Mouse (Mus musculus): ENCODE measurements around the gene Rps6kc1. TPM values are rescaled to one million over a fixed set of nuclear protein-coding genes. Genes with fewer than 3 reads are reported as not detected.

Rps6kc1 gene
- total and polyA plus RNA-seq, 2 experiments from 2014 or later: 21.0 to 35.9 TPM

DNA sequence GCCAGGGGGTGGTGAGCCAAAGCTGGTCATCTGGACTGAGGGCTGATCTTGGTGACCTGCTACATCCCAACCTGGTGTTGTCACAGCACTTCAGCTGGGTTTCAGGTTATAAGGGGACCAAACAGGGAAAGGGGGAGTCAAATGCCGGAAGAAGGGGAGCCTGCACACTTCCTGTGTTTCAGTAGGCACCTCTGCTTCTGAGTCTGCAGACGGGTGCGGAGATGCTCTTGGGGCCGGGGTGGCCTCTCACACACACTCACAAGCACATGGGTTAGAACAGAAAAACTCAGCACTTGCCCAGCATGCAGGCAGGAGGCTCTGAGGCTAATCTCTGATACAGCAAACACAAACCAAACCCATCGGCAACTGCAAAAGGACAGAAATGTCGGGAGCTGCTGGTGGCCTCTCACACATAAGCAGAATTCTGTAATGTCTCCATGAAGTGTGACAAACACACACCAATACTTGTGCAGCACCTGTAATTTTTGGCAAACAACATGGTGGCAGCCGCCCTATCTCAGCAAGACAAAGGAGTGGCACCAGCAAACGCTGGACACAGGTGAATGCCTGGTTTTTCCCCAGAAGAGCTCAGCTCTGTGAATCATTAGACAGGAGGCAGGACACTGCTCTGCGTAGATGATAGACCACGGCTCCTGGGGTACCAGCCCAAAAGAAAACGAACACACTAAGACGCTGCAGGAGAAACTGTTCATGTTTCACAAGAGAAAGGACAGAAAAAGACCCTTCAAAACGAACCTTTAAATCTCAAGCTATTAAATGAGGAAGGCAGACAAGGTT, 139.3 kb downstream of the Rps6kc1 start:
- Histone ChIP-seq H3K27me3 (ENCODE audit: insufficient read depth, low read length) (no peaks in the 10 kb centered on the region), H3K9ac (replicated peaks; ENCODE audit: low read length) (no peak overlapping the region), H3K4me2 (ENCODE audit: low read depth, low read length) (no peak overlapping the region), H3K4me1 (ENCODE audit: insufficient read depth, low read length) (no peaks in the 10 kb centered on the region), H3K4me3 (ENCODE audit: low read length) (no peak overlapping the region), H3K9me3 (ENCODE audit: low read length) (no peaks in the 10 kb centered on the region), H3K36me3 (ENCODE audit: insufficient read depth, low read length) (no peaks in the 10 kb centered on the region; the same call in 1 of the 2 replicates), H3K27ac (no peak overlapping the region)
- TF ChIP-seq CTCF (IDR thresholded peaks at IDR 0.05; ENCODE audit: low read depth): no peak
- no peak for ATAC-seq
- WGBS: 87% methylated on average over 13 of the region's 13 CpGs
- DNase-seq (ENCODE audit: low spot score): no peak

DNA sequence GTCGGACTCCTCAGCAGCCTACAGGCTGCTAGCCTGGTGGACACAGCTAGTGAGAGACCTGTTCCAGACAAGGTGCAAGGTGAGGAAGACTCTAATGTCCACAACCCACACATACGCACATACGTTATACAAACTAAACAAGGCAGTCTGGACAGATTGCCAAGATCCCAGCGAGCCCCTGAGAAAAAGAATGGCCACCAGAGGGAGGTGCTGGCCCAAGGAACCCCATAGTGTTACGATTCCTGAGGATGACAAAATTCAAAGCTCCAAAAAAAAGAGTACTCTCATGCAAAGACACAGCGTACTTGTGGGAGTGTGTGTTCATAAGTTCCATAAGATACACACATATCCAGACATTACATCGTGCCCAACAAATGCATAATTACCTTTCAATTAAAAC, 141.8 kb downstream of the Rps6kc1 start:
- no peak overlapping the region for H3K9ac ChIP-seq (replicated peaks; ENCODE audit: low read length)
- no peaks in the 10 kb centered on the region for H3K4me1 ChIP-seq (ENCODE audit: insufficient read depth, low read length)
- H3K27me3 ChIP-seq (ENCODE audit: insufficient read depth, low read length): no peaks in the 10 kb centered on the region
- H3K27ac ChIP-seq: no peak overlapping the region
- peak; percentile 47 for TF ChIP-seq CTCF (IDR thresholded peaks at IDR 0.05; ENCODE audit: low read depth)
- peak; percentile 31 for DNase-seq (ENCODE audit: low spot score)
- H3K36me3 ChIP-seq (ENCODE audit: insufficient read depth, low read length): no peaks in the 10 kb centered on the region; the same call in 1 of the 2 replicates
- no peak for ATAC-seq
- H3K4me3 ChIP-seq (ENCODE audit: low read length): no peak overlapping the region
- WGBS: 66% methylated on average over 7 of the region's 7 CpGs
- no peak overlapping the region for H3K4me2 ChIP-seq (ENCODE audit: low read depth, low read length)
- no peaks in the 10 kb centered on the region for H3K9me3 ChIP-seq (ENCODE audit: low read length)

DNA sequence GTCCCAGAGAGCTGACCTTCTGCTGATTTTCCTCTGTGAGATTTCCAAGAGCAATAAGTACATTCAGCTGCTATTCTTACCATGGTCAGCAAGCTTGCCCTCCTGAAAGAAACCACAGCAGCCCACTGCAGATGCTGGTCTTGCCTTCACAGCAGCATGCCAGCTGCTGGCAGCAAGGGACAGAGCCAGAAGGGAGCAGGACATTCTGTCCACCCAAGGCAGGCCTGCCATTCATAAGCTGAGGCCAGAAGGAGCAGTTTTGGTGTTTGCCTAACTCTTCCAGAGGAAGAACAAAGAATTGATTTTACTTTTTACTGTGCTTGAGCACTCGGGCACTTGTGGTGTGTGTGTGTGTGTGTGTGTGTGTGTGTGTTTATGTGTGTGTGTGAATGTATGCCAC, 143.3 kb downstream of the Rps6kc1 start:
- Histone ChIP-seq H3K9me3 (ENCODE audit: low read length) (no peaks in the 10 kb centered on the region), H3K4me1 (ENCODE audit: insufficient read depth, low read length) (no peaks in the 10 kb centered on the region), H3K27ac (no peak overlapping the region), H3K27me3 (ENCODE audit: insufficient read depth, low read length) (no peaks in the 10 kb centered on the region), H3K4me3 (ENCODE audit: low read length) (no peak overlapping the region), H3K36me3 (ENCODE audit: insufficient read depth, low read length) (no peaks in the 10 kb centered on the region; the same call in 1 of the 2 replicates), H3K9ac (replicated peaks; ENCODE audit: low read length) (no peak overlapping the region), H3K4me2 (ENCODE audit: low read depth, low read length) (no peak overlapping the region)
- DNase-seq (ENCODE audit: low spot score): no peak
- TF ChIP-seq CTCF (IDR thresholded peaks at IDR 0.05; ENCODE audit: low read depth): no peak
- ATAC-seq: no peak
- WGBS: 57% methylated on average over 1 of the region's 1 CpGs

GRCm38 (mm10) chr1:190767621-190768020, 143.9 kb downstream of the Rps6kc1 start:
- H3K27ac ChIP-seq: no peak overlapping the region
- H3K4me3 ChIP-seq (ENCODE audit: low read length): no peak overlapping the region
- H3K4me1 ChIP-seq (ENCODE audit: insufficient read depth, low read length): no peaks in the 10 kb centered on the region
- no peak overlapping the region for H3K9ac ChIP-seq (replicated peaks; ENCODE audit: low read length)
- WGBS: 63% methylated on average over 8 of the region's 8 CpGs
- no peaks in the 10 kb centered on the region for H3K27me3 ChIP-seq (ENCODE audit: insufficient read depth, low read length)
- ATAC-seq (no peak), DNase-seq (ENCODE audit: low spot score) (no peak)
- H3K9me3 ChIP-seq (ENCODE audit: low read length): no peaks in the 10 kb centered on the region
- H3K4me2 ChIP-seq (ENCODE audit: low read depth, low read length): no peak overlapping the region
- no peaks in the 10 kb centered on the region for H3K36me3 ChIP-seq (ENCODE audit: insufficient read depth, low read length)
- TF ChIP-seq CTCF (IDR thresholded peaks at IDR 0.05; ENCODE audit: low read depth): no peak

GRCm38 (mm10) chr1:190766800-190767199, 144.8 kb downstream of the Rps6kc1 start:
- Histone ChIP-seq H3K9ac (replicated peaks; ENCODE audit: low read length) (no peak overlapping the region), H3K27me3 (ENCODE audit: insufficient read depth, low read length) (no peaks in the 10 kb centered on the region), H3K4me1 (ENCODE audit: insufficient read depth, low read length) (no peaks in the 10 kb centered on the region), H3K4me3 (ENCODE audit: low read length) (no peak overlapping the region), H3K36me3 (ENCODE audit: insufficient read depth, low read length) (no peaks in the 10 kb centered on the region), H3K27ac (no peak overlapping the region), H3K9me3 (ENCODE audit: low read length) (no peaks in the 10 kb centered on the region), H3K4me2 (ENCODE audit: low read depth, low read length) (no peak overlapping the region)
- TF ChIP-seq CTCF (IDR thresholded peaks at IDR 0.05; ENCODE audit: low read depth): no peak
- 100% methylated on average over 2 of the region's 2 CpGs for WGBS
- DNase-seq (ENCODE audit: low spot score) (no peak), ATAC-seq (no peak)

- Histone ChIP-seq H3K9me3 (ENCODE audit: low read length) (no peaks in the 10 kb centered on the region), H3K27me3 (ENCODE audit: insufficient read depth, low read length) (no peaks in the 10 kb centered on the region), H3K4me2 (ENCODE audit: low read depth, low read length) (no peak overlapping the region), H3K9ac (replicated peaks; ENCODE audit: low read length) (0 out of 2 replicates have a peak overlapping the region, but pooled peaks have one; percentile 17), H3K36me3 (ENCODE audit: insufficient read depth, low read length) (no peaks in the 10 kb centered on the region), H3K4me3 (ENCODE audit: low read length) (no peak overlapping the region), H3K27ac (0 out of 2 replicates have a peak overlapping the region, but pooled peaks have one; percentile 22), H3K4me1 (ENCODE audit: insufficient read depth, low read length) (no peaks in the 10 kb centered on the region)
- ATAC-seq: no peak; the same call in 1 of the 2 replicates
- no peak for TF ChIP-seq CTCF (IDR thresholded peaks at IDR 0.05; ENCODE audit: low read depth)
- peak; percentile 66 for DNase-seq (ENCODE audit: low spot score)
- 60% methylated on average over 10 of the region's 10 CpGs for WGBS
These were observed 147.8 kb downstream of the Rps6kc1 start for GRCm38 (mm10) chr1:190763756-190764155.

GRCm38 (mm10) chr1:190761786-190762185, 149.8 kb downstream of the Rps6kc1 start:
- peak; percentile 68 for DNase-seq (ENCODE audit: low spot score)
- H3K27me3 ChIP-seq (ENCODE audit: insufficient read depth, low read length): no peaks in the 10 kb centered on the region
- 0 out of 2 replicates have a peak, but pooled peaks have one; percentile 35 for ATAC-seq
- H3K4me1 ChIP-seq (ENCODE audit: insufficient read depth, low read length): no peaks in the 10 kb centered on the region
- no peak overlapping the region for H3K4me2 ChIP-seq (ENCODE audit: low read depth, low read length)
- H3K36me3 ChIP-seq (ENCODE audit: insufficient read depth, low read length): no peaks in the 10 kb centered on the region
- H3K9ac ChIP-seq (replicated peaks; ENCODE audit: low read length): no peak overlapping the region
- TF ChIP-seq CTCF (IDR thresholded peaks at IDR 0.05; ENCODE audit: low read depth): peak; percentile 72
- no peak overlapping the region for H3K27ac ChIP-seq
- 30% methylated on average over 4 of the region's 5 CpGs for WGBS
- no peak overlapping the region for H3K4me3 ChIP-seq (ENCODE audit: low read length)
- H3K9me3 ChIP-seq (ENCODE audit: low read length): no peaks in the 10 kb centered on the region

All from hindbrain, postnatal 0 days (tissue).